Mouse (Mus musculus) spleen, postnatal 10 days (tissue): ENCODE results near the gene Ankrd40.

Experiments
- DNase-seq, 2 experiments: peaks; one replicate each; pipeline ENCODE4 v3.0.0; 2021 to 2022; ENCODE audit warnings: low spot score in 2 of 2

Gene Ankrd40

DNA sequence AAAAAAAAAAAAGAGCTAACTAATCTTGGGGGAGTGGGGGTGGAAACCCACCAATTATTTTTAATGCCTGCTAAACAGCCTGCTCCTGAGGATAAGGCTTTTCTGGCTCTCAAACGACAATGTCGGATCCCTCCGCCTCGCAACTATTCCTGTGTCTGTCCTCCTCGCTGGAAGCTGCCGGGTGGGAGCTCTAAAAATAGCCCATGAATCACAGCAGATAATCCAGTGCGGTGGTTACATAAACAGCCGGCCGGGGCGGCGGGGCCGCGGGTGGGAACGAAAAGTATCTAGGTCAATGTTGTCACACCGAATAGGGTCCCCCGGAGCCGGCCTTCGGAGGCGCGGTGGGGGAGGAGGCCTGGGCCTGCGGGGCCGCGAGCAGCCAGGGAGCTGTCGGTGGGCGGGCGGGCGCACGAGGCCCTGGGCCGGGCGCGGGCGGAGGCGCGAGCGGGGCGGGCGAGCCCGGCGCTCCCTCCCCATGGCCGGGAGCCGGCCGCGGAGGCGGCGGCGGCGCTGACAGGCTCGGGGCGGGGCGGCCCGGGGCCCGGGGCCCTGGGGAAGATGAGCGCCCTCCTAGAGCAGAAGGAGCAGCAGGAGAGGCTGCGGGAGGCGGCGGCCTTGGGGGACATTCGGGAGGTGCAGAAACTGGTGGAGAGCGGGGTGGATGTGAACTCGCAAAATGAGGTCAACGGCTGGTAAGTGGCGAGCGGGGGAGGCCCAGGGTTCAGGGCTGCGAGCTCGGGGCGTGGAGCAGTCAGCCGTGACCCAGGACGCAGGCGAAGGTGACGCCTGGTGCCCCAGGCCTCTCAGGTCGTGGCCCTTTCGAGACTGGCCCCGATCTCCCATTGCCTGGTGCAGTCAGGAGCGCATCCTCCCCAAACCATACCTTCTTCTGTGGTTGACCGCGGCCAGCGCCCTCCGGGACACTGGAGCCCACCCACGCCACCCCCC is at the start of gene Ankrd40:
Gene Ankrd40, plus strand, starts transcription at position 309 of the 951 bp plus-strand sequence.
- peak; percentile 87 to 88 for DNase-seq

DNA sequence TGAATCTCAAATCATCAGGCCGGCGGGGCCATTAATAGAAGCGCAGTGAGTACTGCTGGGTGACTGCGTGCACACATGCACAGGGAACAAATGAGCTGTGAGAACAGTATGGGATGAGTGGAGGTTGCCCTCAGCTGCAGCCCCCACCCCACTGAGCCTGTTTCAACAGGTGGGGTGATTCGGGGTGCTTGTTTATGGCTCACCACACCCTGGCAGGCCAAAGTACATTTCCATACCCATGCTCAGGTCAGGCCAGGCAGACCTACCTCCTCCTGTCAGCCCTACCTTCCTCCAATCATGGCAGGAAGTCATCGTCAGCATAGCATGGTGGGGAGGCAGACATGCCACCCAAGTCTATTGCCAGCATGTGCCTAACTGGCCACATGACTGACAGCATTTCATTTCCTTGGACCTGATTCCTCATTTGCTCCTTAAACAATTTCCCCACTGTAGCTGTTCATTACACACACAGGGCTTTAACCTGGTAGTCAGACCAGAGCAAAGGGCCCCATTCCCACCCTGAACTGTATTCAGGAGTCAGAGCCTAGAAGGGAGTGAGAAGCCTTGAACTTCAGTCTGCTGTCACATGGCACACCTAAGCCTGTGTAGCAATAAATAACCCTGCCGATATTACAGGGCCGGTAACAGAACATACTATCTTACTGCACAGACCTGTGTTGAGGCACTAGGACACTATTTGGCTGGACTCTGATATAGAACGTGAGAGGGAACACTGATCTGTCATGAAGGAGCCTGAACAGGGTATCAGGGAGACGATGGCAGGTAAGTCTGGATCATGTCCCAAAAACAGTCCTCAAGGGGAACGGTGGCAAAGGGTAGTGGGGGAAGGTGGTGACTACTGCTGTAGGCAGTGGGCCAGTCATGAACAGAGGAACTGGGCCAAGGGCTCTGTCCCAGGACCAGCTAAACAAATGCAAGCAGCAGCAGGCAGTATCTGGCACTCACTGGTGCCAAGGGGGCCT is 46.3 kb upstream of the Ankrd40 start, which contains the start of gene Gm21885:
Gene Gm21885, plus strand, starts transcription at position 675 of the 983 bp plus-strand sequence.
- DNase-seq, result no peak

DNA sequence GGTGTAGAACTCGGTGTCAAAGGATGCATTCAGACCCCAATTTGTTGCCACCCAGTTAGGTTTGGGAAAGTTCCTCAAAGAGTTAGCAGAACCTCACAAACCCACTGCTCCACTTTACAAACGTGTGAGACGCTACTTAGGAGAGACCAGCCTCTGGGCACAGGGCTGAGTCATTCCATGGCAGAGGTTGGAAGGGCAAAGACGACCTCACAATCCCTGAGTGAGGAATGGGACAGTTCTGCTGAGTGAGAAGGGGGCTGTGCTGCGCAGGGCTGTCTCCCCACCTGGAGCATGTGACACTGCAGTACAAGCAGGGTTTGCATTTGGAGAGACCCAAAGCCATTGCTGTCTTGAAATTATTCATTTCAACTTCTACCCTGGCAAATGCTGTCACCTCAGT is 45.5 kb upstream of the Ankrd40 start:
- DNase-seq, result no peak

DNA sequence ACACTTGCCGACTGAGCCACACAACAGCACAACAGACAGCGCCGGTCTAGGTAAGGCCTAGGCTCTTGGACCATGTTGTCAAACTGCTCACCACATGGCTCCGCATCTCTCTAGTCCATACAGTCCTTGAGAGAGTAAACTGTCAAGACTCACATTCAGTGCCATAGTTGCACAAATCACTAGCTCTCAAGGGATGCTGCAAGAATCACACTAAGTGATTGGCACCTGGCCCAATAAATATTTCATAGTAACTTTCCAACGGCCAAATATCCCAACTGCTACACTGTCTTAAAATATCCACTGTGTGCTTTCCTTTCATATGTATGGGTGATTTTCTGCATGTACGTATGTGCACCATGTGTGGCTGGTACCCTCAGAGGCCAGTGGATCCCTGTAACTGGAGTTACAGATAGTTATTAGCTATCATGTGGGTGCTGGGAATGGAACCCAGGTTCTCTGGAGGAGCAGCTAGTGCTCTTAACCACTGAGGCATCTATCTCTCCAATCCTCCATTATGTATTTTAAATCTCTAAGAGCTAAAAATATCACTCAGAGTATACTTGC is 44.2 kb upstream of the Ankrd40 start:
- no peak for DNase-seq

DNA sequence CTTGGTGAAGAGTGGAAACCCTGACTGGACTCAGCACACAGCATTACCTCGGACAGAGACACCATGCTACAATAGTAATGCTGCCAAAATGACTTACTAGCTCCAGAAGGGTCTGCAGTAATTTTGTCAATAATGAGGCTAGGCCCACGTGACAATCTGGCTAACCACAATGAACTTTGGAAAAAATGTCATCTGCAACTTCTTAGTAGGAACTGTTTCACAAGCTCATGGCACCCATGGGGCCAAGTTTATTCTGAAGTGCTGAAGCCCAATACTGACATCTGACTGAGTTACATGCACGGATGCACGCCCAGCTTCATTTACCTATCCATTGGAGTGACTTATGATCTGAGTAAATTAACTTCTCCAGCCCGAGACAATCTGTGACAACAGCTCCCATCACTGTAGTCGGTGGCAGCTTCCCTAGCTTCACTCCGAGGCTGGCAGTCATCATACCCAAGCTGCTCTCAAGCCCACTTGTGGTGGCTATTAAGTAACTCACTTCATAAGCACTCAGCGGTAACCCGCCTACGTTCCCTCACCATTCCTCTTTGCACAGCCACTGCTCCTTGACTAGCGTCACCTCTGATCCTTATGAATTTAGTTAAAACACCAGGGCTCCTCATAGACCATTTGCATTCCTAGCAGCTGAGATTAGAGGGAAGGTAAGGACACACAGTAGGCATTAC is 41.8 kb upstream of the Ankrd40 start:
- DNase-seq, result no peak

DNA sequence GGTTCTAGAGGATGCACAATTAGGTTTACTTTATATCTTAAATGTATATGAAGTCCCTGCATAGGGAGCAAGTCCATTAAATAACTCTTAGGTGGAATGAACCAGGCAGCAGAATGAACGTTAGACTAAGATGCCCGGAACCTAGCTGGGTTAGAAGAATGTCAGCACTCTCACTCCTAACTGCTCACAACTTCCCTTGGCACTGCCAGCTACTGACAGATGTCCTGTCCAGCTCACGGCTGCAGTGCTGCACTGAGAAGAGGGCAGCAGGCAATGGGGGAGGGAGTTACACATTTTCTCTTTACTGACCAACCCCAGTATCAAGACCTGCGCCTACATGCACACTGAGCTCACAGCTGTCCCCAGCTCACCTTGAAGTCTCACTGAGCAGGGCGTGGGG is 40.7 kb upstream of the Ankrd40 start:
- DNase-seq, result no peak

DNA sequence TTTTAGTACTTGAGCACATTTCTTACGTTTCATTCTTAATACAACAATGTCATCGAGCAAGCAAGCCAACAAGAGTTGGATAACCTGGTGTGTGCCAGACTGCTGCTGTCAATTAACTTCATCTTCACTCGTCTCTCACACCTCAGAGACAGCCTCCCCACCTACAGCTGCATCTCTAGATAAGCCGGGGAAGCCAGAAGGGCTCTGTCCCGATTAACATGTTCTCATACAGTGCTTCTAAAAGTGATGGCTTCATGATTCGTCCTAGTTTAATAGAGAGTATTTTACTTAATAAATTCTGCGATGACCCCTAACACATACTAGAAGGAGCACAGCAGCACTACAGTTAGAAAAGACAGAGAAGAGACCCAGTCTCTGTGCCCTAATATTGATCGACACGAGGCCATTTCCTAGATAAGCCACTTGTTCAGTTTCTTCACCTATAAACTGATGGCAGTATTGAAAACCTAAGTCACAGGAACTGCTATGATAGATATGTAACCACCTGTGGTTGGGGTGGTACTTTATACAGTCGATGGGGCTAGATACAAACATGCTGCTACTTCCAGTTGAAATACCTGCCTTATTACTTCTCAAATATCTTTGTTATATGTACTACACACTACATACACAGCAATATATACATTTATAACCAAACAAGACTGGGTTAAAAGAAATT is 37.6 kb upstream of the Ankrd40 start:
- peak in 1 of 2 experiments; percentile 57 for DNase-seq

DNA sequence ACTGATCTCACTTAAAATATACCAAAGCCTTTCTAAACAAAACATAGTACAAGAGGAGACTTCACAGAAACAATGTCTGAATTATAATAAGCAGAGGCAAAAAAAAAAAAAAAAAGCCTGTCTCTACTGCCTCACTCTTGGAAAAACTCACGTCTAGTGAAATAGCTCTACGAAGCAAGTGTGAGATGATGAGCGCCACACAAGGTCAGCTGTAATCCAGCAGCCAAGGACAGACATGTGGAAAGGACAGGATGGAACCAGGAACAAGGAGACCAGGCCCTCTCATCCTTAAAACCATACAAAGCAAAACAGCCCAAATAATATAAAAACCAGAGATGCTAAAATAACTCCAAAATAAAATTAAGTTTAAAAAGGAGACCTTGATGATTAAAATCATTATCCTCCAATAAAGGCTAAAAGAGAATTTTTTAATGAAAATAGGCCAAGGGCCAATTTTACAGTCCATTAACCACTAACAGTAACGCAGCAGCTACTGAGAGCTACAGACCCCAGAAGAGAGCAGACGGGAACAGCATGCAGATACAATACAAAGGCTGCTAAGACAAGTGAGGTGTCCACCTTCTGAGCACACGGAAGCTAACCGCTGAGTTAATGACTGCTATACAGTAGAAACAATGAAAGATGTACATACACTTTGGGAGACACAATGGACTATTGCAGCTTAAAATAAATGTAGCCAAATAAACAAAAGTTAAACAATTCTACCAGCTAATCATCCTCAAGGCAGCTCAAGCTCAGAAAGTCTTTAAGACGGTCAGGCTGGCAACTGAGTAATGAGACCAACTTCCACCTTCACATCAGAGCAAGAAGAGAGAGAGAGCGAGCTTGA is 32.6 kb upstream of the Ankrd40 start:
- DNase-seq, result no peak

DNA sequence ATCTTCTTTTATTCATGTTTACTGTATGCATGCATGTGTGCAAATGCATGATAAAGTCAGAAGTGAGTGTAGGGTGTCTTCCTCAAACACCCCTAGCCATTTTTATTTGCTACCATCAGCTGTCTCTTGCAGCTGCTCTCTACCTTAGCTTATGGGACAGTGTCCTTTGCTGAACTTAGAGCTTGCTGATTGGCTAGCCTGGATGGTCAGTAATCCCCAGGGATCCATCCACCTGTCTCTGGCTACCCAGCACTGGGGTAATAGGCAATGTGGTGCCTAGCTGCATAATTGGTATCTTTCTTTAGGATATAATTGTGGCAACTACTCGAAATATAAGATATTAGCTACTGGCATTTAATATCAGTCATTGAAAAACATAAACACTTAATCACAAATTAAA is 15.1 kb upstream of the Ankrd40 start:
- no peak for DNase-seq

DNA sequence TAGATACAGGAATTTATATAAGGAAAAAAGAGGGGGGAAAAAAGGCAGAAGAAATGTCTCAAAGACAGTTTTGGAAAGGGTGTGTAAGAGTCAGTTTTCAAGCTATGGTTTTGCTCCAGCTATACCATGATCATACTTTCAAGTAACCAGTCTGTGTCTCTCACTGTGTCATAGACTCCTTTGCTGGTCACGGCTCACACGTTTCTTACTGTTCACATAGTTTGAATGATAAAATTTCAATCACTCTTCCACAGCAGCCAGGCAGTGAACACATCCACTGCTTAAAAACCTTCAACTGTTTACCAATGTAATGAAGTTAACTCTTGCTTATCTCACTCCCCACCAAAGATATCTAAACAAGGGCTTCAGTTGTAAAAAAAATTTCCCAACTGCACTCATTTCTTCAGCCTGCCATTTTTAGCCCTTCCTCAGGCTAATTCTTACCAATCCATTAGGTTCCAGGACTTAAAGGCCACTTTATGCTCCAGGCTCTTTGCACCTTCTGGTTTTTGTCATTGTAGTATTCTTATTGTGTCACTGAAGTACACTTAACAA is 13.6 kb upstream of the Ankrd40 start:
- DNase-seq, result no peak

DNA sequence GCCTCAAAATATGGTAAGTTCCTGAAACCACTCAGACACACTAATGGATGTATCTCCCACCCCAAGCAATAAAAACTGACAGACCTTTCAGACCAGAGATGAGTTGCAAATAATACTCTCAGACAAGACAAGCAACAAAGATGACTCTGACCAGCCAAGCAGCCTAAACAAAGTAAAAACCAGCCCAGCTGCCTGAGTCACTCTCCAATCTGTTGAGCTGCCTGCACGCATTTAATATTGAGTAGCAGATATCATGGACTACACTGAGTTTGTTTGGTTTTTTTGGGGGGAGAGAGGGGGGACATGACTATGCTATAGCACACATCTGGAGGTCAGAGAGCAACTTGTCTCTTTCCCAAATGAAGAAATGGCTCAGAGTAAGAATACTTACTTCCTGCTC is 12.5 kb upstream of the Ankrd40 start:
- no peak for DNase-seq

DNA sequence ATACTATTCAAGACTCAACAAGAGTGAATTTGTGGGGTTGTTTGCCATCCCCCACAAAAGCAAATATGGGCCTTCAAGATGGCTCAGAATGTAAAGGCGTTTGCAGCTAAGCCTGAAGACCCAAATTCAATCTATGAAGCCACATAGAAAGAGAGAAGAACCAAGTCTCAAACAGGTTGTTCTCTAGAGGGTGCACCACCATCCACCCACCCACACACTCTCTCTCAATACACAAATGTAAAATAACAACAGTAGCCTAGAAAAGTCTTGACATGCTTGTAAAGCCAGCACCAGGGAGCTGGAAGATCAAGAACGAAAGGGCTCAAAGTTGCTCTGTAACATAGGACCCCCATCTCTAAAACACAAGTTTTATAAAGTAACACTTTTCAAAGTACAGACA is 11.3 kb upstream of the Ankrd40 start:
- DNase-seq, result no peak

DNA sequence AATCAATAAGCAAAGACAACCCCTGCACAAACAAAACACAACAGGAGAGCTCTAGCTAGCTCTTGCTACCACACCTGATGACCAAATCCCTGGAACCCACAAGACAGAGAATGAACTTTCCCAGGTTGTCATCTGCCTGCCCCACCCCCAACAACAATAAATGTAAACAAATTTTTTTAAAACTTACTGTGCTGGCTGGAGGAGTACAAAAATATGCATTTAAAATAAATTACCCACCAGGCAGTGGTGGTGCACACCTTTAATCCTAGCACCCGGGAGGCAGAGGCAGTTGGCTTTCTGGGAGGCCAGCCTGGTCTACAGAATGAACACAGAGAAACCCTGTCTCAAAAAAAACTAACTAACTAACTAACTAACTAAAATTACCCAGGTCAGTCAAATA is 10.8 kb upstream of the Ankrd40 start:
- no peak for DNase-seq

DNA sequence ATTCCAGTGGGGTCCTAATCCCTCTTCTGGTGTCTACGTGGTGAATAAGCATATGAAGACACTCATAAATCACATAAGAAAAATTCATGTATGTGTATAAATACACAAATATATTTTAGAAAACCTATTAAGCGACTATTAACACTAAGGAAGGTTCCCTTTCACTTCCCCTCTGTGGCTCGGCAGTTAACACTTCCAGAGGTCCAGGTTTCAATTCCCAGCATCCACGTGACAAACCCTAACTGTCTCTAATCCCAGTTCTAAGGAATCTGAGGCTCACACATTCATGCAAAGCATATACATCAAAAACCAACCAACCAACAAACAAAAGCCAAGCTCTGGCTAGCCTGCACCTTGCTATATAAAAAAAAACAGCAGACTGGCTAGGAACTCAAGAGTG is 10.3 kb upstream of the Ankrd40 start:
- DNase-seq, result no peak

DNA sequence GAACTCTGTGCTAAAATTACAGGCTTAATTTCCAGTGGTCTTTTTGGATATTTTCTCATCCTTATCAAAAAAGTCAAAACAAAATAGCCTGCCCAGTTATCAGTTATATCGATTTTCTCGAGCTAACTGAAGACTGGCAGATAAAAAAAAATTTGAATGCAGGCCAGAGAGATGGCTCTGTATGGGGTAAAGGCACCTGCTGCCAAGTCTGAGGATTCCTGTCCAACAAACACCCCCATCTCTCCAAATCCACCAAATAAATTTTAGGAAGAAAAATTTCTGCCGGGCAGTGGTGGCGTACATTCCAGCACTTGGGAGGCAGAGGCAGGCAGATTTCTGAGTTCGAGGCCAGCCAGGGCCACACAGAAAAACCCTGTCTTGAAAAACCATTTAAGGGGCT is 9.7 kb upstream of the Ankrd40 start:
- DNase-seq, result no peak

DNA sequence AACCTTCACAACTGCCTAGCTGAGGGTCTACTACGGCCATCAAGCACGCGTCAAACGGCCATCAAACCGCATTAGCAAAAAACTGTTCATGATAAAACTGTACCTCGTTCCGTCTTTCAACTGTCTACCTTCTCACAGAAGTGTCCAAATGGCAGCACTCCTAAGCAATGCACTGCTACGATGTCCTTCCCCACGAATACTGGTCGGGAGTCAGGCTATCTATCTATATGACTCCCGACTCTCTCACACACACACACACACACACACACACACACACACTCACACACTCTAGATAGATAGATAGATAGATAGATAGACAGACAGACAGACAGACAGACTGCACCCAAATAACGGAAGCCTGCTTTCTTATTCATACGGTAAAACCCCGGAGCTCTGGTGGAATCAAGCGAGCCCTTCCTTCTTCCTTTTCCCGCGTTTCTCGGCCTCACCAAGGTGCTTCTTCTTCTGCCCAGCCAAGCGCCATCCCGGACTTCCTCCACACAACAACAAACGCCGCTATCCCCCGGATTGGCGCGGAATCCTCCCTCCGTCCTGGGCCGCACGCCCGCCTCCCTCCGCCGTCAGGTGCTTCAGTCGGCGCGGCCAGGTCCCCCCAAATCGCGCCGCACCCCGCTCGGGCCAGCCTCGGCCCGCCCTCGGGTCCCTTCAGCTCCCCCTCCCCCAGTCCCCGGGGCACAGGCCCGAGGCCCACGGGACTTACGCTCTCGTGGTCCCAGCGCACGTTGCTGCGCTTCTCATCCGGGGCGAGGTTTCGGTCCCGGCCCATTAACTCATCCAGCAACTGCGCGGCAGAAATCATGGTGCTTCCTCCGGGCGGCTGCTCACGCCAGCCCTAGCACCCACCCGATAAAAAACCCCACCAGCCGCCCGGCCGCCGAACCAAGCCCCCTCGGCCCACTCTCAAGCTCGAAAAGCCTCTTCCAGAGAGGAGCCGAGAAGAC is 6.6 kb upstream of the Ankrd40 start:
- DNase-seq, result no peak

DNA sequence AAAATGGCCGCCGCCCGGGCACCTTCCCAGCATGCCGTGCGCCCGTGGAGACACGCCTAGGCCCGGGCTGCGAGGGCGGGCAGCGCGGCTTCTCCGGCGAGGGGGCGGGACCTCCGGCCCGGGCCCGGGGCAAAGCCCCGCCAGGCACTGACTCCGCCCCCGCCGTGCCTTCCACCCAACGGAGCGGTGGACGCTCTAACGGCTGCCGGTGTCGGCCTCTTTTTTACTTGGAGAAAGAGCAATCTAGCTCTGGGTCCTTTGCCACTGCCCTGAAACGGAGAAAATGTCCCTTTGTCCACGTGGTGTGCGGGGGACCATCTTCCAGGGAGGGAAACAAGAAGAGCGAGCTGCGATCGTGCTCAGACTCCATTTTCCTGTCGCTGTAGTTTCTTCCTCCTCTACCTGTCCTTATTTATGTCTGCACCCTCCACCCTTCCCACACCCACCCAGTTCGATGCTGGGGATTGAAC is 5.8 kb upstream of the Ankrd40 start, which contains the start of gene Luc7l3:
Gene Luc7l3, minus strand, starts transcription at position 58 of the 470 bp plus-strand sequence.
- peak; percentile 96 to 97 for DNase-seq

DNA sequence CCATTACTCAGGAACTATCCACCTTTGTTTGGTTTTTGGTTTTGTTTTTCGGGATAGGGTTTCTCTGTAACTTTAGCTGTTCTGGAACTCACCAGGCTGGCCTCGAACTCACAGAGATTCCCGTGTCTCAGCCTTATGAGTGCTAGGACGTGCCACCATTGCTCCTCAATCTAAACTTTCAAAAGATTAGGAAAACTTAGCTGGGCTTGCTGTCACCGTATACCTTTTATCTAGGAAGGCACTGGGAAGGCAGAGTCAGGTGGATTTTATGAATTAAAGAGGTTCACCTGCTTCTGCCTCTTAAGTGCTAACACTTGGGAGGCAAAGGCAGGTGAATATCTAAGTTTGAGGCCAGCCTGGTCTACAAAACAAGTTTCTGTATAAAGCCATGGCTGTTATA is 5.2 kb upstream of the Ankrd40 start:
- peak in 1 of 2 experiments; percentile 35 for DNase-seq
